Mouse (Mus musculus) macrophage (primary cell): ENCODE results near the gene Abhd8. TPM values are rescaled to one million over a fixed set of nuclear protein-coding genes. Genes with fewer than 3 reads are reported as not detected.

Source experiments
- H3K27ac ChIP-seq: fragments of 350-480 bp; formaldehyde crosslinking; 2 replicates; pipeline ENCODE4 v1.9.0; 2021
- H3K36me3 ChIP-seq: fragments of 350-480 bp; formaldehyde crosslinking; 2 replicates; pipeline ENCODE4 v1.9.0; 2021; ENCODE audit errors: inconsistent target
- H3K4me3 ChIP-seq: fragments of 350-480 bp; formaldehyde crosslinking; 2 replicates; pipeline ENCODE4 v1.9.0; 2021; ENCODE audit errors: inconsistent target
- H3K79me2 ChIP-seq: fragments of 350-480 bp; formaldehyde crosslinking; 2 replicates; pipeline ENCODE4 v1.9.0; 2021; ENCODE audit errors: inconsistent target
- WGBS: methylation state at CpG from one replicate; pipeline ENCODE4 v1.1.7; 2026; ENCODE audit warnings: inconsistent platforms; ENCODE audit not compliant: missing documents; 5-methylcytosine and 5-hydroxymethylcytosine counted together
- polyA plus RNA-seq: library from polyadenylated mRNA; stranded (reverse); fragments of 250-400 nt; gene quantifications from 3 replicates; pipeline ENCODE4 v1.2.4, GENCODE M21; 2018; ENCODE audit warnings: inconsistent platforms
- total RNA-seq, 78 experiments: library from RNA; depleted of rRNA; stranded (reverse); fragments of 250-400 nt; gene quantifications; 1 replicate in 9 of 78; 2 replicates in 24 of 78; 3 replicates in 43 of 78; 4 replicates in 2 of 78; pipeline ENCODE4 v1.2.4; 2018; ENCODE audit warnings: inconsistent platforms in 56 of 78

Gene Abhd8
- 1 to 10 TPM in 13 of 26 experiments, under 1 TPM in 8, not detected in 5; 0.29 to 6.2 (median 1.4) TPM for total RNA-seq (2018; cell fraction: chromatin; rRNA removed)
- 10 to 100 TPM in 8 of 26 experiments, 1 to 10 TPM in 18; 4.8 to 13.6 (median 7.7) TPM for total RNA-seq (2018; cell fraction: cytosol; rRNA removed)
- 1 to 10 TPM in 25 of 26 experiments, under 1 TPM in 1; 0.64 to 4.5 (median 2.2) TPM for total RNA-seq (2018; cell fraction: nucleus; rRNA removed)
- polyA plus RNA-seq = 3.6 to 9.9 TPM (median 9.8 TPM) in 3 replicates

- 3% methylated on average over 55 of the region's 55 CpGs for WGBS
- H3K36me3 ChIP-seq = no peaks in the 10 kb centered on the region
- peak within 1 kb of the TSS; percentile 50 for H3K4me3 ChIP-seq
- H3K27ac ChIP-seq = 0 out of 2 replicates have a peak within 1 kb of the TSS, but pooled peaks have one; percentile 15
- no peaks in the 10 kb centered on the region; the same call in 1 of the 2 replicates for H3K79me2 ChIP-seq
These were observed at the start of gene Abhd8 for GRCm38 (mm10) chr8:71463188-71464033. Gene Abhd8 (minus strand): TSS chr8:71463655.

- H3K79me2 ChIP-seq = no peaks in the 10 kb centered on the region
- H3K4me3 ChIP-seq = no peak within 1 kb of the TSS
- H3K27ac ChIP-seq = no peak within 1 kb of the TSS
- 4% methylated on average over 14 of the region's 14 CpGs for WGBS
- no peaks in the 10 kb centered on the region for H3K36me3 ChIP-seq
These were observed 48.2 kb upstream of the Abhd8 start, which contains the start of gene Plvap for GRCm38 (mm10) chr8:71511644-71512043. Gene Plvap (minus strand): TSS chr8:71511752.

- no peaks in the 10 kb centered on the region for H3K36me3 ChIP-seq
- H3K4me3 ChIP-seq = no peak overlapping the region
- H3K27ac ChIP-seq = no peak overlapping the region
- no peaks in the 10 kb centered on the region for H3K79me2 ChIP-seq
- WGBS = 96% methylated on average over 2 of the region's 2 CpGs
These were observed 45.9 kb upstream of the Abhd8 start for GRCm38 (mm10) chr8:71509316-71509715.

- Histone ChIP-seq H3K36me3 (no peaks in the 10 kb centered on the region), H3K79me2 (no peaks in the 10 kb centered on the region), H3K4me3 (no peak overlapping the region), H3K27ac (no peak overlapping the region)
- WGBS = 2% methylated on average over 53 of the region's 61 CpGs
These were observed 44.2 kb upstream of the Abhd8 start for GRCm38 (mm10) chr8:71507589-71508104.

- Histone ChIP-seq H3K27ac (no peak overlapping the region), H3K79me2 (no peaks in the 10 kb centered on the region), H3K36me3 (no peaks in the 10 kb centered on the region), H3K4me3 (no peak overlapping the region)
- 90% methylated on average over 4 of the region's 4 CpGs for WGBS
These were observed 42.5 kb upstream of the Abhd8 start for GRCm38 (mm10) chr8:71505979-71506378.

GRCm38 (mm10) chr8:71505326-71505725, 41.9 kb upstream of the Abhd8 start:
- Histone ChIP-seq H3K79me2 (no peaks in the 10 kb centered on the region), H3K36me3 (no peaks in the 10 kb centered on the region), H3K4me3 (no peak overlapping the region), H3K27ac (no peak overlapping the region)
- WGBS = 100% methylated on average over 4 of the region's 4 CpGs

GRCm38 (mm10) chr8:71504349-71504748, 40.9 kb upstream of the Abhd8 start:
- 98% methylated on average over 4 of the region's 4 CpGs for WGBS

GRCm38 (mm10) chr8:71498816-71499690, 35.6 kb upstream of the Abhd8 start:
- 74% methylated on average over 14 of the region's 16 CpGs for WGBS
- Histone ChIP-seq H3K36me3 (peaks cover 5% of the 10 kb centered on the region; the same call in 1 of the 2 replicates), H3K27ac (no peak overlapping the region), H3K4me3 (no peak overlapping the region), H3K79me2 (no peaks in the 10 kb centered on the region)

More at GRCm38 (mm10) chr8:71504349-71504748, 40.9 kb upstream of the Abhd8 start:
- Histone ChIP-seq H3K36me3 (no peaks in the 10 kb centered on the region), H3K4me3 (no peak overlapping the region), H3K79me2 (no peaks in the 10 kb centered on the region), H3K27ac (no peak overlapping the region)

GRCm38 (mm10) chr8:71497881-71498501, 34.5 kb upstream of the Abhd8 start:
- Histone ChIP-seq H3K4me3 (no peak overlapping the region), H3K27ac (no peak overlapping the region), H3K36me3 (peaks cover 9% of the 10 kb centered on the region; the same call in 1 of the 2 replicates), H3K79me2 (no peaks in the 10 kb centered on the region)
- WGBS = 85% methylated on average over 15 of the region's 15 CpGs

- peaks cover 13% of the 10 kb centered on the region; the same call in 1 of the 2 replicates for H3K36me3 ChIP-seq
- 86% methylated on average over 1 of the region's 1 CpGs for WGBS
- no peaks in the 10 kb centered on the region for H3K79me2 ChIP-seq
- no peak overlapping the region for H3K27ac ChIP-seq
- no peak overlapping the region for H3K4me3 ChIP-seq
These were observed 33.7 kb upstream of the Abhd8 start for GRCm38 (mm10) chr8:71497077-71497645.

- no peak overlapping the region for H3K27ac ChIP-seq
These were observed 33.0 kb upstream of the Abhd8 start for GRCm38 (mm10) chr8:71496481-71496880.

GRCm38 (mm10) chr8:71495811-71496210, 32.4 kb upstream of the Abhd8 start:
- WGBS = 94% methylated on average over 5 of the region's 5 CpGs

More at GRCm38 (mm10) chr8:71496481-71496880, 33.0 kb upstream of the Abhd8 start:
- Histone ChIP-seq H3K36me3 (peaks cover 17% of the 10 kb centered on the region; the same call in 1 of the 2 replicates), H3K4me3 (no peak overlapping the region), H3K79me2 (no peaks in the 10 kb centered on the region)
- 86% methylated on average over 10 of the region's 11 CpGs for WGBS

GRCm38 (mm10) chr8:71495039-71495438, 31.6 kb upstream of the Abhd8 start:
- WGBS = 25% methylated on average over 10 of the region's 16 CpGs
- Histone ChIP-seq H3K36me3 (peaks cover 27% of the 10 kb centered on the region; the same call in 1 of the 2 replicates), H3K79me2 (peaks cover 2% of the 10 kb centered on the region; the same call in 1 of the 2 replicates), H3K4me3 (no peak overlapping the region), H3K27ac (no peak overlapping the region)

More at GRCm38 (mm10) chr8:71495811-71496210, 32.4 kb upstream of the Abhd8 start:
- H3K79me2 ChIP-seq = no peaks in the 10 kb centered on the region
- no peak overlapping the region for H3K4me3 ChIP-seq
- peaks cover 20% of the 10 kb centered on the region; the same call in 1 of the 2 replicates for H3K36me3 ChIP-seq
- no peak overlapping the region for H3K27ac ChIP-seq
